Mouse (Mus musculus): ENCODE measurements at regions not wholly inside any gene's neighbourhood (a gene's known extent, or its start where the extent isn't known, plus 50 kb on each side); places are given as distances from the start of the nearest gene placed in this dataset.

GRCm38 (mm10) chr7:73135786-73136185 lies 239.5 kb upstream of the Rgma start:
- no peak for DNase-seq (ENCODE audit: low read depth, low spot score)

GRCm38 (mm10) chr7:73138269-73138668 lies 237.0 kb upstream of the Rgma start:
- DNase-seq (ENCODE audit: low read depth, low spot score): peak; percentile 40

GRCm38 (mm10) chr7:73138861-73139493 lies 236.3 kb upstream of the Rgma start:
- no peak for DNase-seq (ENCODE audit: low read depth, low spot score)

- DNase-seq (ENCODE audit: low read depth, low spot score): no peak
These were observed 235.4 kb upstream of the Rgma start for GRCm38 (mm10) chr7:73139901-73140300.

- DNase-seq (ENCODE audit: low read depth, low spot score): no peak
These were observed 234.1 kb upstream of the Rgma start for GRCm38 (mm10) chr7:73141167-73141566.

GRCm38 (mm10) chr7:73143902-73144301 lies 231.4 kb upstream of the Rgma start:
- no peak for DNase-seq (ENCODE audit: low read depth, low spot score)

- no peak for DNase-seq (ENCODE audit: low read depth, low spot score)
These were observed 230.5 kb upstream of the Rgma start for GRCm38 (mm10) chr7:73144846-73145245.

GRCm38 (mm10) chr7:73147251-73147650 lies 228.1 kb upstream of the Rgma start:
- DNase-seq (ENCODE audit: low read depth, low spot score): peak; percentile 33

GRCm38 (mm10) chr7:73150436-73150835 lies 224.9 kb upstream of the Rgma start:
- no peak for DNase-seq (ENCODE audit: low read depth, low spot score)

- peak; percentile 31 for DNase-seq (ENCODE audit: low read depth, low spot score)
These were observed 223.5 kb upstream of the Rgma start for GRCm38 (mm10) chr7:73151586-73152467.

GRCm38 (mm10) chr7:73153668-73154067 lies 221.6 kb upstream of the Rgma start:
- DNase-seq (ENCODE audit: low read depth, low spot score): no peak

- DNase-seq (ENCODE audit: low read depth, low spot score): no peak
These were observed 216.5 kb upstream of the Rgma start for GRCm38 (mm10) chr7:73158833-73159232.

GRCm38 (mm10) chr7:73160968-73161367 lies 214.3 kb upstream of the Rgma start:
- DNase-seq (ENCODE audit: low read depth, low spot score): no peak

GRCm38 (mm10) chr7:73163687-73164086 lies 211.6 kb upstream of the Rgma start:
- DNase-seq (ENCODE audit: low read depth, low spot score): no peak

GRCm38 (mm10) chr7:73165521-73165920 lies 209.8 kb upstream of the Rgma start:
- DNase-seq (ENCODE audit: low read depth, low spot score): no peak

- DNase-seq (ENCODE audit: low read depth, low spot score): no peak
These were observed 205.9 kb upstream of the Rgma start for GRCm38 (mm10) chr7:73169416-73169815.

- DNase-seq (ENCODE audit: low read depth, low spot score): no peak
These were observed 202.7 kb upstream of the Rgma start for GRCm38 (mm10) chr7:73172615-73173014.

GRCm38 (mm10) chr7:73183761-73184160 lies 191.5 kb upstream of the Rgma start:
- no peak for DNase-seq (ENCODE audit: low read depth, low spot score)

- DNase-seq (ENCODE audit: low read depth, low spot score): no peak
These were observed 190.9 kb upstream of the Rgma start for GRCm38 (mm10) chr7:73184208-73185070.

- peak; percentile 24 for DNase-seq (ENCODE audit: low read depth, low spot score)
These were observed 190.2 kb upstream of the Rgma start for GRCm38 (mm10) chr7:73185071-73185531.

GRCm38 (mm10) chr7:73185591-73185990 lies 189.7 kb upstream of the Rgma start:
- no peak for DNase-seq (ENCODE audit: low read depth, low spot score)

- DNase-seq (ENCODE audit: low read depth, low spot score): peak; percentile 79
These were observed 188.8 kb upstream of the Rgma start for GRCm38 (mm10) chr7:73186501-73186900.

Data from brain, adult 2 months (tissue).